Mouse (Mus musculus): ENCODE measurements around the gene Olfr78. TPM values are rescaled to one million over a fixed set of nuclear protein-coding genes. Genes with fewer than 3 reads are reported as not detected.

Gene Olfr78
- total RNA-seq (2022) = under 1 TPM; 0.06 to 0.31 (median 0.21) TPM

- DNase-seq = no peak
These were observed at the start of gene Olfr78, which contains the start of gene Olfr560 for GRCm38 (mm10) chr7:102759266-102759665. Gene Olfr78 (minus strand): TSS chr7:102759471. Gene Olfr560 (minus strand): TSS chr7:102759366.

GRCm38 (mm10) chr7:102803180-102803579, 43.9 kb upstream of the Olfr78 start, which contains the start of gene Olfr564:
Gene Olfr564 (plus strand): TSS chr7:102803480.
- no peak for DNase-seq

GRCm38 (mm10) chr7:102770921-102771320, 11.7 kb upstream of the Olfr78 start, which contains the start of gene Olfr561:
Gene Olfr561 (plus strand): TSS chr7:102771221.
- DNase-seq = no peak

- DNase-seq = no peak
These were observed 7.2 kb downstream of the Olfr78 start for GRCm38 (mm10) chr7:102752086-102752485.

GRCm38 (mm10) chr7:102737705-102738104, 21.6 kb downstream of the Olfr78 start:
- DNase-seq = no peak

- DNase-seq = no peak
These were observed 25.5 kb downstream of the Olfr78 start for GRCm38 (mm10) chr7:102733793-102734192.

- no peak for DNase-seq
These were observed 31.9 kb downstream of the Olfr78 start, which contains the start of gene Olfr559 for GRCm38 (mm10) chr7:102727391-102727790. Gene Olfr559 (minus strand): TSS chr7:102727491.

GRCm38 (mm10) chr7:102718970-102719369, 40.3 kb downstream of the Olfr78 start, which contains the start of gene Olfr33:
Gene Olfr33 (minus strand): TSS chr7:102719070.
- DNase-seq = no peak

- DNase-seq = no peak
These were observed 57.4 kb downstream of the Olfr78 start, which contains the start of gene Olfr558 for GRCm38 (mm10) chr7:102701915-102702314. Gene Olfr558 (plus strand): TSS chr7:102702215.

- no peak for DNase-seq
These were observed 60.8 kb downstream of the Olfr78 start for GRCm38 (mm10) chr7:102698461-102698860.

- no peak for DNase-seq
These were observed 63.7 kb downstream of the Olfr78 start, which contains the start of gene Olfr557 for GRCm38 (mm10) chr7:102695358-102696125. Gene Olfr557 (plus strand): TSS chr7:102695910.

Other genes starting within 250 kb of the Olfr78 start
- gene Olfr547, start 224.7 kb downstream of the Olfr78 start, total RNA-seq (2022) = not detected
- not detected for gene Olfr548-ps1, start 218.6 kb downstream of the Olfr78 start, total RNA-seq (2022)
- not detected for gene Olfr549, start 209.6 kb downstream of the Olfr78 start, total RNA-seq (2022)
- gene Trim21, start 194.0 kb downstream of the Olfr78 start, total RNA-seq (2022) = 10 to 100 TPM; 13.9 to 22.2 (median 19.0) TPM
- under 1 TPM in 1 of 4 experiments, not detected in 3; 0.19 TPM for gene Olfr550, start 188.0 kb downstream of the Olfr78 start, total RNA-seq (2022)
- gene Olfr551, start 167.6 kb downstream of the Olfr78 start, total RNA-seq (2022) = not detected
- under 1 TPM in 1 of 4 experiments, not detected in 3; 0.05 TPM for gene Olfr552, start 161.7 kb downstream of the Olfr78 start, total RNA-seq (2022)
- gene Olfr553, start 141.3 kb downstream of the Olfr78 start, total RNA-seq (2022) = not detected
- not detected for gene Olfr554, start 121.0 kb downstream of the Olfr78 start, total RNA-seq (2022)
- gene Olfr555, start 100.6 kb downstream of the Olfr78 start, total RNA-seq (2022) = not detected
- not detected for gene Olfr556, start 94.6 kb downstream of the Olfr78 start, total RNA-seq (2022)
- 10 to 100 TPM; 10.9 to 19.3 (median 15.7) TPM for gene Trim68, start 72.1 kb downstream of the Olfr78 start, total RNA-seq (2022)
- gene Olfr557, start 63.6 kb downstream of the Olfr78 start, total RNA-seq (2022) = under 1 TPM in 1 of 4 experiments, not detected in 3; 0.12 TPM
- under 1 TPM in 3 of 4 experiments, not detected in 1; 0.14 to 0.40 (median 0.18) TPM for gene Olfr558, start 57.3 kb downstream of the Olfr78 start, total RNA-seq (2022)
- gene Olfr33, start 40.4 kb downstream of the Olfr78 start, total RNA-seq (2022) = not detected
- gene Olfr559, start 32.0 kb downstream of the Olfr78 start, total RNA-seq (2022) = not detected
- not detected for gene Olfr560, start 105 bp downstream of the Olfr78 start, total RNA-seq (2022)
- gene Olfr561, start 11.8 kb upstream of the Olfr78 start, total RNA-seq (2022) = not detected
- not detected for gene Olfr564, start 44.0 kb upstream of the Olfr78 start, total RNA-seq (2022)
- gene Olfr566, start 99.3 kb upstream of the Olfr78 start, total RNA-seq (2022) = not detected
- not detected for gene Olfr568, start 117.7 kb upstream of the Olfr78 start, total RNA-seq (2022)
- gene Olfr569, start 131.4 kb upstream of the Olfr78 start, total RNA-seq (2022) = not detected
- gene Olfr570, start 135.1 kb upstream of the Olfr78 start, total RNA-seq (2022) = not detected
- under 1 TPM in 1 of 4 experiments, not detected in 3; 0.05 TPM for gene Olfr571, start 158.1 kb upstream of the Olfr78 start, total RNA-seq (2022)
- not detected for gene Olfr572, start 164.9 kb upstream of the Olfr78 start, total RNA-seq (2022)
- not detected for gene Olfr573-ps1, start 183.1 kb upstream of the Olfr78 start, total RNA-seq (2022)
- gene Olfr574, start 189.0 kb upstream of the Olfr78 start, total RNA-seq (2022) = 1 to 10 TPM in 2 of 4 experiments, under 1 TPM in 1, not detected in 1; 0.45 to 1.4 (median 1.0) TPM
- not detected for gene Olfr575, start 199.3 kb upstream of the Olfr78 start, total RNA-seq (2022)
- gene Olfr576, start 203.2 kb upstream of the Olfr78 start, total RNA-seq (2022) = not detected
- not detected for gene Olfr577, start 216.5 kb upstream of the Olfr78 start, total RNA-seq (2022)
- gene Olfr578, start 229.9 kb upstream of the Olfr78 start, total RNA-seq (2022) = not detected

Data from adrenal gland, adult 8-10 months (tissue).